Mouse (Mus musculus): ENCODE results near the gene Rrn3. TPM values are rescaled to one million over a fixed set of nuclear protein-coding genes. Genes with fewer than 3 reads are reported as not detected.
A peak's percentile ranks its signal among the peaks of the same experiment; 100 is the strongest.

Gene Rrn3
- total RNA-seq, 1 experiment: 147 TPM

DNA sequence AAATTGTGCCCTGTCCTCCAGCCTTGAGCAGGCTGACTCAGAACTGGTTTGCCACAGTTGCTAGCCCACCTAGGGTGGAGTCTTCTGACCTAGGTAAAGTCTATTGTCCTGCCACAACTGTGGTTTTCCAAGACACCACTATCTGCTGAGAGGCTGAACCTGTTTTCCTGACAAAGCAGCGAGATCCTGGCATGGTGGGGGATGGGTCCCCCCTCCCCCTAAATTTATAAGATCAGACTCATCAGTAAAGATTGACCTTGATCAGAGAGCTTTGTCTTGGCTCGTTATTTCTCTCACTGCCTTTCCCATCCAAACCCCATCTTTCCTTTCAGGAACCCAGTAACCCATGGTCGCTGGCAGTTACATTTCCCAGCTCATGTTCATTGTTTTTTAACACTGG is 30.5 kb upstream of the Rrn3 start:
- Histone ChIP-seq H3K4me3 (ENCODE audit: insufficient read depth in 1 of 2, low read depth in 1 of 2, low read length in 2 of 2, poor library complexity in 1 of 2, severe bottlenecking in 1 of 2) (peak overlapping the region; percentile 18 to 20; a peak in 3 of 4 replicates), H3K4me1 (ENCODE audit: control insufficient read depth in 2 of 2, insufficient read depth in 2 of 2, low read length in 2 of 2, poor library complexity in 1 of 2) (peaks cover 4 to 12% of the 10 kb centered on the region in 2 experiments), H3K9ac (ENCODE audit: insufficient read depth, low read depth, low read length, poor library complexity, severe bottlenecking) (peak overlapping the region; percentile 75), H3K27ac (ENCODE audit: insufficient read depth, low read depth, low read length, poor library complexity, severe bottlenecking) (peak overlapping the region; percentile 99), H3K9me3 (ENCODE audit: control insufficient read depth, insufficient read depth, low read depth, low read length) (peaks cover 4% of the 10 kb centered on the region; the same call in 1 of the 2 replicates), H3K36me3 (ENCODE audit: control insufficient read depth, insufficient read depth, low read length, poor library complexity, severe bottlenecking) (no peaks in the 10 kb centered on the region)
- in situ Hi-C loops (cut with MboI; ENCODE audit: low sequenced_read_pairs in 2 of 2, unreplicated experiment in 2 of 2): no loop called here
- DNase-seq (ENCODE audit: low read depth, low spot score): peak; percentile 51
- TF ChIP-seq ZC3H11A (IDR thresholded peaks at IDR 0.05; ENCODE audit: borderline replicate concordance, low read depth, low read length): no peak
- TF ChIP-seq ZNF384 (IDR thresholded peaks at IDR 0.05; ENCODE audit: low read depth, low read length): 0 out of 2 replicates have a peak, but pooled peaks have one; percentile 12
- TF ChIP-seq HCFC1 (IDR thresholded peaks at IDR 0.05; ENCODE audit: borderline replicate concordance, insufficient read depth, low read length): peak; percentile 29; the same call in 1 of the 2 replicates
- 0 out of 2 replicates have a peak, but pooled peaks have one; percentile 42 for TF ChIP-seq MAFK (IDR thresholded peaks at IDR 0.05; ENCODE audit: insufficient read depth, low read depth, low read length)
- TF ChIP-seq CHD2 (IDR thresholded peaks at IDR 0.05; ENCODE audit: low read depth, low read length): peak; percentile 83

DNA sequence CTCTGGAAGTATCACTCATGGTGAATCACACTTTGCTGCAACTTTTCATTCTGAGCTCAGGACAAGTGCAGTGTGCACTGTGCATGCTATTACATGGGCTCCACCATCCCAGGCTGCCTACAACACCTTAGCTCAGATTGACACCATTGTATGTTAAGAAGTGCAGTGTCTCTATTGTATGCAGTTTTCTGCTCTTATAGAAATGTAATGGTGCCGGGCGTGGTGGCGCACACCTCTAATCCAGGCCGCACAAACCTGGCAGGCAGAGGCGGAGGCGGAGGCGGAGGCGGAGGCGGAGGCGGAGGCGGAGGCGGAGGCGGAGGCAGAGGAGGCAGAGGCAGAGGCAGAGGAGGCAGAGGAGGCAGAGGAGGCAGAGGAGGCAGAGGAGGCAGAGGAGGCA is 29.9 kb upstream of the Rrn3 start:
- in situ Hi-C loops (cut with MboI; ENCODE audit: low sequenced_read_pairs in 2 of 2, unreplicated experiment in 2 of 2): no loop called here
- Histone ChIP-seq H3K4me3 (ENCODE audit: insufficient read depth in 1 of 2, low read depth in 1 of 2, low read length in 2 of 2, poor library complexity in 1 of 2, severe bottlenecking in 1 of 2) (peak overlapping the region; percentile 4 to 22; a peak in 1 of 4 replicates), H3K9ac (ENCODE audit: insufficient read depth, low read depth, low read length, poor library complexity, severe bottlenecking) (0 out of 2 replicates have a peak overlapping the region, but pooled peaks have one; percentile 44), H3K27ac (ENCODE audit: insufficient read depth, low read depth, low read length, poor library complexity, severe bottlenecking) (peak overlapping the region; percentile 99), H3K4me1 (ENCODE audit: control insufficient read depth in 2 of 2, insufficient read depth in 2 of 2, low read length in 2 of 2, poor library complexity in 1 of 2) (peaks cover 4 to 12% of the 10 kb centered on the region in 2 experiments), H3K36me3 (ENCODE audit: control insufficient read depth, insufficient read depth, low read length, poor library complexity, severe bottlenecking) (no peaks in the 10 kb centered on the region), H3K9me3 (ENCODE audit: control insufficient read depth, insufficient read depth, low read depth, low read length) (peaks cover 4% of the 10 kb centered on the region; the same call in 1 of the 2 replicates)
- TF ChIP-seq ZNF384 (IDR thresholded peaks at IDR 0.05; ENCODE audit: low read depth, low read length) (no peak), ZC3H11A (IDR thresholded peaks at IDR 0.05; ENCODE audit: borderline replicate concordance, low read depth, low read length) (no peak), CHD2 (IDR thresholded peaks at IDR 0.05; ENCODE audit: low read depth, low read length) (no peak), MAFK (IDR thresholded peaks at IDR 0.05; ENCODE audit: insufficient read depth, low read depth, low read length) (no peak), HCFC1 (IDR thresholded peaks at IDR 0.05; ENCODE audit: borderline replicate concordance, insufficient read depth, low read length) (no peak)
- DNase-seq (ENCODE audit: low read depth, low spot score): no peak

DNA sequence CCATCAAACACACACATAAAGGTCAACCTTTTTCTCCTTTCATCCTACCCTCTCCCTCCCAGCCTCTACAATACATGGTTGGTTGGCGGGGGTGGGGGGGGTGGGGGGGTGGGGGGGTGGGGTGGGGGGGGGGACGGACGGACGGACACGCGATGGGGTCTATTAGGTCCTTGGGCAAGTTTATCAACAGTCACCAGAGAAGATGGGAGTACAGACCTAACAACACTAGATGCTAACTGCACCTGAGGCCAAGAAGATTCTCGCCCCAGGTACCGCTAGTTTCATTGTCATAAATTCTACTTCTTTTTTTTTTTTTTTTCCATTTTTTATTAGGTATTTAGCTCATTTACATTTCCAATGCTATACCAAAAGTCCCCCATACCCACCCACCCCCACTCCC is 26.5 kb upstream of the Rrn3 start:
- H3K4me1 ChIP-seq (ENCODE audit: control insufficient read depth in 2 of 2, insufficient read depth in 2 of 2, low read length in 2 of 2, poor library complexity in 1 of 2): peaks cover 2 to 4% of the 10 kb centered on the region in 2 experiments
- H3K27ac ChIP-seq (ENCODE audit: insufficient read depth, low read depth, low read length, poor library complexity, severe bottlenecking): peak overlapping the region; percentile 77; the same call in 1 of the 2 replicates
- TF ChIP-seq MAFK (IDR thresholded peaks at IDR 0.05; ENCODE audit: insufficient read depth, low read depth, low read length) (no peak), CHD2 (IDR thresholded peaks at IDR 0.05; ENCODE audit: low read depth, low read length) (no peak)
- peaks cover 4% of the 10 kb centered on the region; the same call in 1 of the 2 replicates for H3K9me3 ChIP-seq (ENCODE audit: control insufficient read depth, insufficient read depth, low read depth, low read length)
- H3K4me3 ChIP-seq (ENCODE audit: insufficient read depth in 1 of 2, low read depth in 1 of 2, low read length in 2 of 2, poor library complexity in 1 of 2, severe bottlenecking in 1 of 2): 0 out of 4 replicates have a peak overlapping the region, but pooled peaks of 1 of the 2 experiments have one; percentile 64
- no peak for DNase-seq (ENCODE audit: low read depth, low spot score)
- H3K9ac ChIP-seq (ENCODE audit: insufficient read depth, low read depth, low read length, poor library complexity, severe bottlenecking): peak overlapping the region; percentile 40; the same call in 1 of the 2 replicates
- H3K36me3 ChIP-seq (ENCODE audit: control insufficient read depth, insufficient read depth, low read length, poor library complexity, severe bottlenecking): no peaks in the 10 kb centered on the region
- in situ Hi-C loops (cut with MboI; ENCODE audit: low sequenced_read_pairs in 2 of 2, unreplicated experiment in 2 of 2): no loop called here

DNA sequence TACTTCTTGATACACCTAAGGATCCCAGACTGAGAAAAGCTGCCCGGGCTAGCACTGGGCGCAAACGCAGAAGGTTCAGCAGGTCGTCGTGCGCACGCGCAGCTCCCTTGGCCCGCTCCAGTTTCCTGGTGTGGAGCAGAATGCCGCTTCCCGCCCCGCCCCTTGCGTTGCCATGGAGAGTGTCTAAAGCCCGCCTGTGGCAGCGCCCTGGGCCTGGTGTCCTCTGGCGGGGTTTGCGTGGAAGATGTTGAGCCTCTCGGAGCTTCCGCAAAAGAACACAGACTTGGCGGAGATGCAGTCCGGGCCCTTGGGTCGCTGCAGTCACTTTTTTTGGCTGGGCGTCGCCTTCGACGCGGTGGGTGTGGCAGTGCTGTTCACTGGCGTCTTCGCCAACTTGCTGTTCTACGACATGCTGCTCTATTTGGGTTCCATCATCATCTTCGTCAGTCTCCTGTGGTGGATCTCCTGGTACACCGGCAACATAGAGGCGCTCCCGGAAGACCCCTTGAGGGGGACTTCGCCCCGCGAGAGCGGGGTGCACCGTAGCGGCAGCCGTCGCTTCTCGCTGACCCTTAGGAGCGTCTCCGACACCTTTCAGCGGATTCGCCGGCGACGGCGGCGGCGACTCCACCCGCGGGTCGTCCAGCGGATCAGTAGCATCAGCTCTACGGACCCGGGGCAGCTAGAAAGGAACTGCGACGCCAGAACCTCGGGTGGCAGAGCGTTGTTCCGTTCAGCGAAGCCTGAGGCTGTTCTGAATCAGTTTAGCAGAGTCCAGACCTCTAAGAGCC is 25.9 kb upstream of the Rrn3 start:
- in situ Hi-C loops (cut with MboI; ENCODE audit: low sequenced_read_pairs in 2 of 2, unreplicated experiment in 2 of 2): no loop called here
- peaks cover 2 to 4% of the 10 kb centered on the region in 2 experiments for H3K4me1 ChIP-seq (ENCODE audit: control insufficient read depth in 2 of 2, insufficient read depth in 2 of 2, low read length in 2 of 2, poor library complexity in 1 of 2)

More for the DNA sequence above, 25.9 kb upstream of the Rrn3 start:
- peak overlapping the region; percentile 74 for H3K9ac ChIP-seq (ENCODE audit: insufficient read depth, low read depth, low read length, poor library complexity, severe bottlenecking)
- H3K4me3 ChIP-seq (ENCODE audit: insufficient read depth in 1 of 2, low read depth in 1 of 2, low read length in 2 of 2, poor library complexity in 1 of 2, severe bottlenecking in 1 of 2): peak overlapping the region; percentile 64 to 70
- H3K27ac ChIP-seq (ENCODE audit: insufficient read depth, low read depth, low read length, poor library complexity, severe bottlenecking): peak overlapping the region; percentile 77
- peaks cover 4% of the 10 kb centered on the region; the same call in 1 of the 2 replicates for H3K9me3 ChIP-seq (ENCODE audit: control insufficient read depth, insufficient read depth, low read depth, low read length)
- DNase-seq (ENCODE audit: low read depth, low spot score): peak; percentile 96
- no peak for TF ChIP-seq ZC3H11A (IDR thresholded peaks at IDR 0.05; ENCODE audit: borderline replicate concordance, low read depth, low read length)
- no peak for TF ChIP-seq ZNF384 (IDR thresholded peaks at IDR 0.05; ENCODE audit: low read depth, low read length)
- peak; percentile 27; the same call in 1 of the 2 replicates for TF ChIP-seq HCFC1 (IDR thresholded peaks at IDR 0.05; ENCODE audit: borderline replicate concordance, insufficient read depth, low read length)
- TF ChIP-seq MAFK (IDR thresholded peaks at IDR 0.05; ENCODE audit: insufficient read depth, low read depth, low read length): no peak
- no peak for TF ChIP-seq CHD2 (IDR thresholded peaks at IDR 0.05; ENCODE audit: low read depth, low read length)
- H3K36me3 ChIP-seq (ENCODE audit: control insufficient read depth, insufficient read depth, low read length, poor library complexity, severe bottlenecking): no peaks in the 10 kb centered on the region
